9 mouse cellular contexts compared by ENCODE assay signal in genomic region chr5:29036636-29037035, GRCm38 (mm10).
DNase-seq lines count a peak whose midpoint lies in the region; ATAC-seq and TF ChIP-seq lines count a peak whose summit lies in the region.
"Had no signal": no experiment of that assay in that cellular context is flagged by ENCODE, and none has a peak within 500 bp of the region (broad histone marks: within the 10 kb centered on the region; RNA-seq: fewer than 3 reads in every experiment).

No protein-coding gene starts in this region.

- no peaks in the 10 kb centered on the region for H3K36me3 ChIP-seq in neural tube, embryonic 15.5 days
- H3K36me3 ChIP-seq: stomach, embryonic 15.5 days had no signal

- H3K4me1 ChIP-seq in neural tube, embryonic 15.5 days = no peaks in the 10 kb centered on the region
- H3K4me1 ChIP-seq: stomach, embryonic 15.5 days had no signal

- no peak overlapping the region for H3K9ac ChIP-seq in neural tube, embryonic 15.5 days (replicated peaks)
- H3K9ac ChIP-seq: stomach, embryonic 15.5 days had no signal

- no peak overlapping the region for H3K27ac ChIP-seq in neural tube, embryonic 15.5 days (replicated peaks)
- H3K27ac ChIP-seq in left cerebral cortex, adult 2 months = no peak overlapping the region
- H3K27ac ChIP-seq: stomach, embryonic 15.5 days had no signal

- 73% methylated on average over 20 of the region's 20 CpGs for WGBS in neural tube, embryonic 15.5 days

- TF ChIP-seq CTCF in left cerebral cortex, adult 2 months (IDR thresholded peaks at IDR 0.05) = peak; percentile 59

- H3K4me2 ChIP-seq in neural tube, embryonic 15.5 days = no peak overlapping the region
- H3K4me2 ChIP-seq: stomach, embryonic 15.5 days had no signal

- H3K4me3 ChIP-seq in neural tube, embryonic 15.5 days (replicated peaks) = no peak overlapping the region
- no peak overlapping the region for H3K4me3 ChIP-seq in left cerebral cortex, adult 2 months
- H3K4me3 ChIP-seq: stomach, embryonic 15.5 days had no signal

- H3K9me3 ChIP-seq in neural tube, embryonic 15.5 days (replicated peaks) = no peaks in the 10 kb centered on the region
- H3K9me3 ChIP-seq: stomach, embryonic 15.5 days had no signal

- peak; percentile 2 for DNase-seq in cerebellum, adult 11 months
- no peak for DNase-seq in cerebellum, adult 9-11 months
- DNase-seq in neural tube, embryonic 10.5 days (ENCODE audit: extremely low spot score, low spot score) = peak; percentile 20
- DNase-seq in frontal cortex, postnatal 25 days (ENCODE audit: low spot score in 2 of 2) = peak; percentile 42 to 57
- peak; percentile 58 to 63 for DNase-seq in left cerebral cortex, adult 2 months (ENCODE audit: extremely low spot score in 1 of 2, low spot score in 2 of 2)
- DNase-seq in right cerebral cortex, postnatal 14 days = peak; percentile 78
- DNase-seq in spleen, adult 18-20 months = no peak

- intact Hi-C loops in left cerebral cortex, adult 2 months (cut with DNase I) = loop anchor here (1.0 to 10.0 kb wide), 4 partner anchors 238 to 585 kb away; no protein-coding TSS in a partner anchor

- H3K27me3 ChIP-seq in neural tube, embryonic 15.5 days (replicated peaks) = no peaks in the 10 kb centered on the region
- H3K27me3 ChIP-seq: stomach, embryonic 15.5 days had no signal

- ATAC-seq in neural tube, embryonic 15.5 days (ENCODE audit: low FRiP score) = no peak

Comparison
In these comparisons a context has a peak if more than half of its experiments do, and no peak if none do; other contexts are left out.
1. DNase-seq: peak in cerebellum, adult 11 months (single experiment), neural tube, embryonic 10.5 days (single experiment), frontal cortex, postnatal 25 days (2 of 2), left cerebral cortex, adult 2 months (2 of 2) and right cerebral cortex, postnatal 14 days (single experiment); none in cerebellum, adult 9-11 months (single experiment) and spleen, adult 18-20 months (0 of 2).